In the genomic region with DNA sequence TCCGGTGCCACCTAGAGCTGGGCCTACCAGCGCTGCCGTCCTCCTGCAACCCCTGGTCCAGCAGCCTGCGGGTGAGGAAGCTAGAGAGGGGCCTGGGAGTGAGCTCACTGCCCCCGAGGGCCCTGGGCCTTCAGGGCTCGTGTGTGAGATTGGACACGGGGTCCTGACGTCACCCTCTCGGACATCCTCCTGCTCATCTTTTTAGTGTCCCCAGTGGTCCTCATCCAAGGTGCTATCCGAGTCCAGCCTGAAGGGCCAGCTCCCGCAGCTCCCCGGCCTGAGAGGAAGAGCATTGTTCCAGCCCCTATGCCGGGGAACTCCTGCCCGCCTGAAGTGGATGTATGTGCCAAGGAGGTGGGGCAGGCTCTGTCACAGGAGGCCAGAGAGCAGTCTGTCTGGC, we compare ENCODE assay signal across 16 mouse cellular contexts. TPM values are rescaled to one million over a fixed set of nuclear protein-coding genes. Genes with fewer than 3 reads are reported as not detected.
A peak's percentile ranks its signal among the peaks of the same experiment; 100 is the strongest.
DNase-seq lines count a peak whose midpoint lies in the region; ATAC-seq lines count a peak whose summit lies in the region.
"Had no signal": no experiment of that assay in that cellular context is flagged by ENCODE, and none has a peak within 500 bp of the region (broad histone marks: within the 10 kb centered on the region; RNA-seq: fewer than 3 reads in every experiment).

No protein-coding gene starts in this region.

- WGBS in hindbrain, embryonic 13.5 days: 92% methylated on average over 14 of the region's 14 CpGs
- 93% methylated on average over 14 of the region's 14 CpGs for WGBS in hindbrain, embryonic 11.5 days

- DNase-seq in cerebellum, adult 9-11 months: peak; percentile 45
- no peak for DNase-seq in cerebellum, postnatal 36 days
- DNase-seq in hindbrain, embryonic 11.5 days (ENCODE audit: low spot score): no peak
- DNase-seq in thymus, postnatal 14 days: peak; percentile 2
- no peak for DNase-seq in thymus, postnatal 25 days
- DNase-seq: gastrocnemius, postnatal 10 days had no signal

- 0 out of 2 replicates have a peak overlapping the region, but pooled peaks have one; percentile 29 for H3K9ac ChIP-seq in hindbrain, embryonic 13.5 days
- H3K9ac ChIP-seq in hindbrain, embryonic 11.5 days (ENCODE audit: low read depth, low read length): no peak overlapping the region
- H3K9ac ChIP-seq: embryonic facial prominence, embryonic 13.5 days; forebrain, embryonic 15.5 days; heart, embryonic 15.5 days had no signal

- H3K9me3 ChIP-seq in hindbrain, embryonic 13.5 days: no peaks in the 10 kb centered on the region
- no peaks in the 10 kb centered on the region for H3K9me3 ChIP-seq in hindbrain, embryonic 11.5 days (ENCODE audit: control insufficient read depth, low read length)
- H3K9me3 ChIP-seq: embryonic facial prominence, embryonic 13.5 days; forebrain, embryonic 15.5 days; heart, embryonic 15.5 days; hindbrain, embryonic 10.5 days had no signal

- no peak overlapping the region for H3K27ac ChIP-seq in hindbrain, embryonic 13.5 days
- H3K27ac ChIP-seq in hindbrain, embryonic 11.5 days (ENCODE audit: low read depth, low read length): no peak overlapping the region
- H3K27ac ChIP-seq: embryonic facial prominence, embryonic 13.5 days; forebrain, embryonic 15.5 days; heart, adult 2 months; heart, embryonic 15.5 days; hindbrain, embryonic 10.5 days had no signal

- no peak overlapping the region for H3K4me3 ChIP-seq in hindbrain, embryonic 13.5 days
- H3K4me3 ChIP-seq in hindbrain, embryonic 11.5 days (ENCODE audit: low read depth, low read length): no peak overlapping the region
- H3K4me3 ChIP-seq: embryonic facial prominence, embryonic 13.5 days; forebrain, embryonic 15.5 days; heart, adult 2 months; heart, embryonic 15.5 days had no signal

- peaks cover 72% of the 10 kb centered on the region for H3K36me3 ChIP-seq in hindbrain, embryonic 13.5 days
- H3K36me3 ChIP-seq in hindbrain, embryonic 11.5 days (ENCODE audit: control insufficient read depth, insufficient read depth, low read length): peaks cover 15% of the 10 kb centered on the region; the same call in 1 of the 2 replicates

- no peak for ATAC-seq in hindbrain, embryonic 13.5 days (ENCODE audit: low FRiP score)
- no peak for ATAC-seq in hindbrain, embryonic 11.5 days (ENCODE audit: low FRiP score)
- ATAC-seq: forebrain, embryonic 15.5 days; hindbrain, embryonic 16.5 days; inflammation-experienced regulatory T-cells, adult 6 months; intestine, postnatal 0 days had no signal

- H3K4me1 ChIP-seq in hindbrain, embryonic 13.5 days (replicated peaks): peaks cover 30% of the 10 kb centered on the region
- H3K4me1 ChIP-seq in hindbrain, embryonic 11.5 days (replicated peaks; ENCODE audit: control insufficient read depth, insufficient read depth, low read length): no peaks in the 10 kb centered on the region; the same call in 1 of the 2 replicates

- H3K4me2 ChIP-seq in hindbrain, embryonic 13.5 days: no peak overlapping the region
- no peak overlapping the region for H3K4me2 ChIP-seq in hindbrain, embryonic 11.5 days (replicated peaks; ENCODE audit: low read depth, low read length)
- H3K4me2 ChIP-seq: embryonic facial prominence, embryonic 13.5 days; forebrain, embryonic 15.5 days; heart, embryonic 11.5 days; heart, embryonic 15.5 days had no signal

- no peaks in the 10 kb centered on the region for H3K27me3 ChIP-seq in hindbrain, embryonic 13.5 days
- no peaks in the 10 kb centered on the region for H3K27me3 ChIP-seq in hindbrain, embryonic 11.5 days (ENCODE audit: control insufficient read depth, insufficient read depth, low read length)
- H3K27me3 ChIP-seq: embryonic facial prominence, embryonic 13.5 days; forebrain, embryonic 15.5 days; heart, embryonic 15.5 days had no signal

RNA-seq across cellular contexts. Expression of gene Atf6b, which starts 3.8 kb away (rescaled TPM):
- polyA plus RNA-seq in hindbrain, embryonic 13.5 days (2015; fragmentation: Nextera tagmentation; extraction: Ambion mirVana): 117 and 122 TPM in 2 replicates
- polyA plus RNA-seq in hindbrain, embryonic 11.5 days (2014; fragmentation: Nextera tagmentation; extraction: Ambion mirVana): 61.9 and 67.5 TPM in 2 replicates

RNA-seq across cellular contexts. Expression of gene Fkbpl, which starts 6.2 kb away (rescaled TPM):
- polyA plus RNA-seq in hindbrain, embryonic 13.5 days (2015; fragmentation: Nextera tagmentation; extraction: Ambion mirVana): 16.9 and 17.6 TPM in 2 replicates
- 16.4 and 17.2 TPM in 2 replicates for polyA plus RNA-seq in hindbrain, embryonic 11.5 days (2014; fragmentation: Nextera tagmentation; extraction: Ambion mirVana)

RNA-seq across cellular contexts. Expression of gene Tnxb, which starts 19.6 kb away (rescaled TPM):
- 0.09 TPM in 2 replicates for polyA plus RNA-seq in hindbrain, embryonic 13.5 days (2015; fragmentation: Nextera tagmentation; extraction: Ambion mirVana)
- 0.01 and 0.09 TPM in 2 replicates for polyA plus RNA-seq in hindbrain, embryonic 11.5 days (2014; fragmentation: Nextera tagmentation; extraction: Ambion mirVana)
- polyA plus RNA-seq: inflammation-experienced regulatory T-cells, adult 6 months had no signal

RNA-seq across cellular contexts. Expression of gene Prrt1, which starts 21.4 kb away (rescaled TPM):
- 5.5 and 5.6 TPM in 2 replicates for polyA plus RNA-seq in hindbrain, embryonic 13.5 days (2015; fragmentation: Nextera tagmentation; extraction: Ambion mirVana)
- 1.0 and 2.0 TPM in 2 replicates for polyA plus RNA-seq in hindbrain, embryonic 11.5 days (2014; fragmentation: Nextera tagmentation; extraction: Ambion mirVana)
- polyA plus RNA-seq: heart, embryonic 11.5 days had no signal

RNA-seq across cellular contexts. Expression of gene Ppt2, which starts 22.5 kb away (rescaled TPM):
- 21.7 and 22.7 TPM in 2 replicates for polyA plus RNA-seq in hindbrain, embryonic 13.5 days (2015; fragmentation: Nextera tagmentation; extraction: Ambion mirVana)
- 23.6 and 26.0 TPM in 2 replicates for polyA plus RNA-seq in hindbrain, embryonic 11.5 days (2014; fragmentation: Nextera tagmentation; extraction: Ambion mirVana)

Comparison
In these comparisons a context has a peak if more than half of its experiments do, and no peak if none do; other contexts are left out.
1. DNase-seq: peak in cerebellum, adult 9-11 months (single experiment) and thymus, postnatal 14 days (single experiment); none in cerebellum, postnatal 36 days (0 of 2), hindbrain, embryonic 11.5 days (single experiment) and thymus, postnatal 25 days (single experiment).